Mouse (Mus musculus) heart, postnatal 0 days (tissue): ENCODE results near the gene Pla2g12a.

Source experiments
- CTCF ChIP-seq: IDR thresholded peaks from 2 replicates; pipeline ENCODE4 v1.5.1; 2016; ENCODE audit warnings: antibody characterized with exemption, control low read depth, low read depth
- EP300 ChIP-seq: IDR thresholded peaks from 2 replicates; pipeline ENCODE4 v1.6.1; 2016; ENCODE audit warnings: antibody characterized with exemption, low read depth

DNA sequence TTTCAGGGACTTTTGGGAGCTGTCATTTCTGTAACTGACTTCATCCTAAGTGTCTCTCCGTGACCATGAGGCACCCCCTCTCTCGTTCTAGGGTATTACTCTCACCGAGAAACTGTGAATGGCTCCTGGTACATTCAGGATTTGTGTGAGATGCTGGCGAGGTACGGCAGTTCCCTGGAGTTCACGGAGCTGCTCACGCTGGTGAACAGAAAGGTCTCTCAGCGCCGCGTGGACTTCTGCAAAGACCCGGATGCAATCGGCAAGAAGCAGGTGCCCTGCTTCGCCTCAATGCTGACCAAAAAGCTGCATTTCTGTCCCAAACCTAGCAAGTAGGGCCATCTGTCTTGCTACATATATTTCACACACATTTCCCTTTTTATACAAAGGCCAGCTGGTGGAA is 34.8 kb downstream of the Pla2g12a start:
- TF ChIP-seq CTCF, result no peak
- no peak for TF ChIP-seq EP300
